8 mouse cellular contexts compared by ENCODE assay signal in genomic region chr12:103425729-103426470, GRCm38 (mm10). TPM values are rescaled to one million over a fixed set of nuclear protein-coding genes. Genes with fewer than 3 reads are reported as not detected.
DNase-seq lines count a peak whose midpoint lies in the region; ATAC-seq lines count a peak whose summit lies in the region.

Ddx24 (minus strand) TSS chr12:103425830.

- peak within 1 kb of the TSS; percentile 95 for H3K4me3 ChIP-seq in hindbrain, embryonic 11.5 days (ENCODE audit: low read depth, low read length)

- WGBS in hindbrain, embryonic 11.5 days = 2% methylated on average over 33 of the region's 33 CpGs

- H3K9ac ChIP-seq in hindbrain, embryonic 11.5 days (ENCODE audit: low read depth, low read length) = peak within 1 kb of the TSS; percentile 83

- no peaks in the 10 kb centered on the region for H3K27me3 ChIP-seq in hindbrain, embryonic 11.5 days (ENCODE audit: control insufficient read depth, insufficient read depth, low read length)

- no peak within 1 kb of the TSS for H3K27ac ChIP-seq in hindbrain, embryonic 11.5 days (ENCODE audit: low read depth, low read length)

- ATAC-seq in hindbrain, embryonic 11.5 days (ENCODE audit: low FRiP score) = peak; percentile 100

- no peaks in the 10 kb centered on the region for H3K9me3 ChIP-seq in hindbrain, embryonic 11.5 days (ENCODE audit: control insufficient read depth, low read length)

- H3K4me2 ChIP-seq in hindbrain, embryonic 11.5 days (replicated peaks; ENCODE audit: low read depth, low read length) = peak within 1 kb of the TSS; percentile 77

- no peaks in the 10 kb centered on the region for H3K4me1 ChIP-seq in hindbrain, embryonic 11.5 days (replicated peaks; ENCODE audit: control insufficient read depth, insufficient read depth, low read length)

- no peaks in the 10 kb centered on the region for H3K36me3 ChIP-seq in hindbrain, embryonic 11.5 days (ENCODE audit: control insufficient read depth, insufficient read depth, low read length)

- DNase-seq in Muller cell, postnatal 12 days (ENCODE audit: inconsistent ontology term) = peak; percentile 99
- peak; percentile 99 for DNase-seq in cerebellum, adult 9-11 months
- DNase-seq in frontal cortex, adult 2 months (ENCODE audit: extremely low spot score in 1 of 2, low spot score in 1 of 2) = peak; percentile 99
- DNase-seq in hindbrain, embryonic 11.5 days (ENCODE audit: low spot score) = peak; percentile 99
- peak; percentile 96 to 97 for DNase-seq in layer of hippocampus, postnatal 10 days (ENCODE audit: low spot score in 2 of 2)
- DNase-seq in lung, postnatal 10 days = peak; percentile 99
- DNase-seq in ovary, postnatal 36 days (ENCODE audit: low spot score) = peak; percentile 96
- DNase-seq in thymus, postnatal 25 days = peak; percentile 97

RNA-seq across cellular contexts. Expression of gene Ddx24, which starts in this region (rescaled TPM):
- polyA plus RNA-seq in frontal cortex, adult 2 months (2012; rRNA removed) = 136 and 141 TPM in 2 replicates
- polyA plus RNA-seq in hindbrain, embryonic 11.5 days (2014; fragmentation: Nextera tagmentation; extraction: Ambion mirVana) = 106 and 109 TPM in 2 replicates
- 100 to 1,000 TPM; 163 to 172 TPM for total RNA-seq in layer of hippocampus, postnatal 10 days (2021)
